Mouse (Mus musculus): ENCODE results near the gene Gm20671.

DNA sequence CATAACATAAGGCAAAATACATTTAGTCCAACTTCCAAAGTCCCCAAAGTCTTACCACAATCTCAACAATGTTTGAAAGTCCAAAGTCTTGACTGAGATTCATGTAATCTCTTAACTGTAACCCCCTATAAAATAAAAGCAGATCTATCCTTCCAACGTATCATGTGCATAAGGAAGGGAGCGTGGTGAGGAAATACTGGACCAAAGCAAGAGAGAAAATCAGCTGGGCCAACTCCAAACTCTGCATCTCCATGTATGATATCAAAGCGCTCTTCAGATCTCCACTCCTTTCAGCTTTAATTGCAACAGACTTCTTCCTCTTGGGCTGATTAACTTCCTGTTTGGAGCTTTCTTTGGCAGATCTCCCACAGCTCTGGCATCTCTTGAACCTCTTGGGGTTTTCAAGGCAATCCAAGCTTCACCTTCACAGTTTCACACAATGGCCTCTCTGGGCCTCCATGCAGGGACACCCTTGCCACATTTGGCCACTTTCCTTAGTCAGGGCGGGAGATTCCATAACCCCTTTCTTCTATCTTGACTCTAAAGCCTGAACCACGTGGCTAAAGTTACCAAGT is 65.3 kb downstream of the Gm20671 start:
- TF ChIP-seq POLR2A (IDR thresholded peaks at IDR 0.05; ENCODE audit: low read depth, low read length) (no peak), CTCF (IDR thresholded peaks at IDR 0.05; ENCODE audit: extremely low read depth, insufficient read depth, insufficient read length, insufficient replicate concordance) (no peak)

All from spleen, adult 2 months (tissue).